Mouse (Mus musculus) frontal cortex, postnatal 14 days (tissue): ENCODE results near the gene A730049H05Rik.

Experiments used
- DNase-seq, 2 experiments: peaks; one replicate each; pipeline ENCODE4 v3.0.0; 2022; ENCODE audit warnings: low spot score in 2 of 2

The A730049H05Rik gene

DNA sequence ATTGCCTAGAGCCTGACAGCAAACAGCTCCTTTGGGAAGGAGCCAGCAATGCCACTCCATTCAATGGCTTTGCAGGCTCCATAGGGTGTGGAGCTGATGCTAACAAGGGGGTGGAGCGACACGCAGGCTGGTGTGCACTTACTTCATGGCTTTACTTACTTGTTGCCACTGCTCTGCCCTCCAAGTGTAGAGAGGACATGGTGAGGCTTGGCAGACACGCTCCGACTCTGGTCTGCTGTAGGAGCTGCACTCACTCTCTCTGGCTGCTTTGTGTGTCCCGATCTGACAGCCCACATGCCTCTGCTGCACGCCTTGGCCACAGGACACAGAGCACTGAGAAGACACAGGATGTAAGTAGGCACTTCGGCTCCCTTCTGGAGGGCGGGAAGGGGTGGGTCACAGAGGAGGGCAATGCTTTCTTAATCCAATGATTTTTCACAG lies at the start of gene A730049H05Rik:
TSS of gene A730049H05Rik (plus strand) at position 168 of the 441 bp plus-strand sequence.
- DNase-seq, result no peak

DNA sequence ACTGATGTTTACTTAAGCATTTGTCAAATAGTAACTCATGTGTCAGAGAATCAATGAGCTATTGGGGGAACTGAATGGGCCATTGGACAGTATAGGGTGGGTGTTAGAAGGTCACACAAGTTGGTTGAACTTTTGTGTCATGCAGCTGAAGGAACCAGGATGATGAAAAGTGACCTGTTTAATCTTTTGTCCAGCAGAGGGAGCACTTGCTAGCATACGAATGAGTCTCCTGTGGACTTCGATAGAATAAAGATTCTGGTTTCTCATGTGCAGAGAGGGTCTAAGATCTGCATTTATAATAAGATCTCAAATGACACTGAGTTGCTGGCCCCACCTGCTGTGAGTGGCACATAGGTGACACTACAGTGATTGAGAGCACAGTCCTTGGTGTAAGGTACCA lies 39.9 kb upstream of the A730049H05Rik start:
- no peak for DNase-seq

DNA sequence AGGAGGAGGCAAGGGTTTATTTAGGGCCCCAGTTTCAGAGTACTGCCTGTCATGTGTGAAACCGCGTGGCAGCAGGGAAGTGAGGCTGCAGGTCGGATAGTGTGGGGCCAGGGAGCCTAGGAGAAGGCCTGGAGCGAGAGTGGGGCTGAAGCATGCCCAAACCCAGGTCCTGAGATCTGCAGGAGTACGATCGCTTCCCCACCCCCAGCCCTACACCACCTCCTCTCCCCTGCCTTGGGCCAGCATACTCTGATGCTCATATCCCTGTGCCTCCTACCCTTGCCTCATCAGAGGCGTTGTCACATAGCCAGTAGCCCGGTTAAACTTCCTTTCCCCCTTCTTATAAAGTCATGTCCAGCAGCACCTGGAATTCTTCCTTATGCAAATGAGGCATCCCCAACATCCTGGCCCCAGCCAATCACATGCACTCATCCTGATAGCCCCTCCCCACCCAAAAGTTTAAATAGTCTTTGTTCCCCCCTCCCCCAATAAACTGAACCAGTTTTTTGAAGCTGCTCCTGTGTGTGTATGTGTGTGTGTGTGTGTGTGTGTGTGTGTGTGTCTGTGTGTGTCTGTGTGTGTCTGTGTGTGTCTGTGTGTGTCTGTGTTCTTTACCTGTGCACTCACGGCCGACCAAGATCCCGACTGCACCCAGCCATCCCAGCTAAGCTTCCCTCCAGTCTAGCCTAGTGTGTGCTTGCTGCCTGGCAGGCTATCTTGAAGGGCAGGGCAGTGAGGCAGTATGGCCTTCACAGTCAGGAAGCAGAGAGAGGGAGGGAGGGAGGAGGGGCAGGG lies 36.9 kb upstream of the A730049H05Rik start:
- DNase-seq, result no peak

DNA sequence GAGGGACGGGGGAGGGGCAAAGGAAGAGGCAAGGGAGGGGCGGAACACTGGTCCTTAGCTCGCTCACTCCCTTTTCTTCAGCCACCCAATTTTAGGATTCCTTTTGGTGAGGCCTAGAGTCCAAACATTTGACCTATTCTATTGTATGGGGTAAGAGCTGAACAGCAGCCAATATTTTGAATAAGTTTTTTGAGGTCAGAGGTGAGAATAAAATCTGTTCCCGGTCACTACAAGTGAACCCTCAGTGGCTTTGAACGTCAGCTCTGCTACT lies 36.4 kb upstream of the A730049H05Rik start:
- no peak for DNase-seq

DNA sequence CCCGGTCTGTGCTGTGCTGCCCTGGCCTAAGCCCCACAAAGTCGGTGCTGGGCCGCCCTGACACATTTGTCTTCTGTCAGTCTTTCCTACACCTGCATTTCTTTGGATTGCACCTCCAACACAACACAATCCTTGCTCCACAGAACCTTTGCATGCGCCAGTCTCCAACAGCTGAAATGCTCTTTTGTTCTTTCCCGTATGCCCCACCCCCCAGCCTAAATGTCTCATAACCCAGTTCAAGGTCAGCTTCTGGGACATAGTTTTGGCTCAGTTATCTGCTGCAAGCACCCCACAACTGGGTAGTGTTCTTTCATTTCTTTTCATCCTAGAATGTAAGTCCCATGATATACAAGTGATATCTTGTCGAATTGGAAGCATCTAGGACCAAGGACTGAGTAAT lies 34.8 kb upstream of the A730049H05Rik start:
- no peak for DNase-seq

DNA sequence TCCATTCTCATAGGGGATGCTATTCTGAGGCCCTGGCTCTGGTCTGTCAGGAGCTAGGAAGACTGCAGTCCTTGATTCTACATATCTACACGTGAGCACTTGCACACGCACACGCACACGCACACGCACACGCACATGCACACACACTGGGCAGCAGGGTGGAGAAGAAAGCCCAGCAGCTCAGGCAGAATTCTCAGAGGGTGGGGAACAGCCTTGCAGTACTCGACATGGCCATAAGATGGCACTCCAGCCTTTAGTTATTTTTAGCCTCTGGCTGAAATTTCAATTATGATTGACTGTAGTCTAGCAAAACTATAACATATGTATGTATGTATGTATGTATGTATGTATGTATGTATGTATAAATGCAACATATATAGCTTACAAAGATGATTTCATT lies 31.5 kb upstream of the A730049H05Rik start:
- peak; percentile 18 to 70 for DNase-seq

DNA sequence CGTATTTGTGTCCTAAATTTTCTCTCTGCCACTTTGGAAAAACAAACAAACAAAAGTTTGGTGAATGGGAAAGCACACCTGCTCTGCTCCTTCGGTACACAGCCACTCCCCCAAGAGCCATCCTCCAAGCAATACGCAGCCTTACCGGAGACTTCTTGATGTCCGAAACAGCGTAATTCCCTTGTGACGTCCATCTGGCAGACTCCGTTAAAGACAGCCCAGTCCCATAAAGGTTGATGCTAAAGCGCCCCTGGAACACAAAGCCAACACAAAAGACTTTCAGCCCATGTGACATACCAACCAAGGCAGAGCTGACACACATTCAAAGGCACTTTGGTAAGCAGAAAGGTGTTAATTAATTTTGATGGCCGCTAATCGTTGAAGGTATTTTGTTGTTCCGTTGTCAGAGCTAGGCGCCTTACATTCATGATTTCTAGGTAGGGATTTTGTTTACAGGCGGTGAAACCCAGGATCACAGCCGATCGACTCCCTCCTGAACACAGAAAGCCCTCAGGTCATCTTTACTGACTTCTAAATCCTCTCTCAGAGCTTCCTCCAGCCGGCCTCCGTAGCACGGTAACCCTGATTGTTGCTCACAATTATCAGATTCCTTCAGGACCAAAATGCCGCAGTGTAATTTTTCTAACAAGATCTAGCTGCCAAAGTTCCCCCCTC lies 29.4 kb upstream of the A730049H05Rik start:
- no peak for DNase-seq

DNA sequence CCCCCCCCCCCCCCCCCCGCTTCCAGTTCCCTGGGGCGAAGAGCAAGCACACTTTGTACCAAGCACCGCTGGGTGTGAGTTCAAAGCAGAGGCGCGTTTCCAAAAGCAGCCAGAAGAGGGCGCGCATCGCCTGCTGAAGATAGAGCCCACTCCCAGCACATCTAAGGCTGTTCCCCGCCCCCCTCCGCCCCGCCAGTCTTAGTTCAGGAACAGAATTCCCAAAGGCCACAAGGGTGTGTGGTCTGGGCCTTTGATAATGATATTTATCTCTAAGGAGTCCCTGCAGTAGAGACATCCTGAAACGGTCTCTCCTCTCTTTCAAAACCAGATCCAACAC lies 28.9 kb upstream of the A730049H05Rik start:
- peak; percentile 76 to 90 for DNase-seq

DNA sequence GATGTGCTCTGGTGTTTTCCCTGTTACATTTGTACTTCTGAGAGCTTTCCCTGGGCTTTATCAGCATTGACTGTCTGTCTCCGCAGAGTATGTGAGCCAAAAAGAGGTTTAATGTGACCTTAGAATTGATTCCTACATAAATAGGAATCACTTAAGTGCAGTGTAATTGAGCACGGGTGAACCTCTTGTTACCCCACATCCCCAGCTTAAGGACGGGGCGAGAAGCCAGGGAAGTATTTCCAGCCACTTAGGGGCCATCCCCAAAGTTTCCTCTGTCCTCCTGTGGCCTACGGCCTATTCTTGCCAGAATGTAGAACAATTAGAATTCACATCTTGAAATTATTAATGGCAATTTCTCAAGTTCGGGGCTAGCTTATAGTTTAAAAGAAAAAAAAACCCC lies 22.5 kb upstream of the A730049H05Rik start:
- no peak for DNase-seq

DNA sequence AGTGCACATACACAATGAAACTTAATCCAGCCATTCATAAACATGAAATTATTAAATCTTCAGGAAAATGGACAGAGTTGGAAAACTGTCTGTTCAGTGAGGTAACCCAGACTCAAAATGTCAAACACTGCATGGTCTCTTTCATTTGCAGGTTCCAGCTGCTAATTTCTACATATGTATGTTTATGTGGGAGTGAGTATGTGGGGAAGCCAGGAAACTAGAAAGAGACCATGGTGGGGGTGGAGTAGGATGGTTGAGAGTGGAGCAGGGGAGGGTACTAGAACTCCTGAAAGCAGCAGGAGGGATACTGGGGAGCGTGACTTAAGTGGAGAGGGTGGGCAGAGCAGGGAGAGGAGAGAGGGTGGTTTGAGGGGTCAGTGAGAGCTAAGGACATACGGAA lies 14.8 kb upstream of the A730049H05Rik start:
- no peak for DNase-seq

DNA sequence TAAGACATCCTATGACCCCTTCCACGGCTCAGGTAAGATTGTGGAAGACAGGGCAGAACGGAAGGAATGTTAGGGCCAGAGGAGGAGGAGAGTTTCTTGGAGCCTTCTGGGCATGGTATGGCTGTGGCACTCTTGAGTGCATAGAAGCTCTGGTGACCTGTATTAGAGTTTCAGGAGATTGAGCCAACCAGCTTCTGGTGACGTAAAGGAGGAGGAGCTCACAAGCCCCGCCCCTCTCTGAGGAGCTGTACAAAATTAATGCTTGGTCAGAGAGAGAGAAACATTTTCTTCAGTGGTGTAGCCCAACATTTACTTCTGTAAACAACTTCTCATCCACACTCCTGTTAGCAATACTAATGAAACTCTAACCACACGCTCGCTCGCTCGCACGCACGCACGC lies 13.9 kb upstream of the A730049H05Rik start:
- no peak for DNase-seq

DNA sequence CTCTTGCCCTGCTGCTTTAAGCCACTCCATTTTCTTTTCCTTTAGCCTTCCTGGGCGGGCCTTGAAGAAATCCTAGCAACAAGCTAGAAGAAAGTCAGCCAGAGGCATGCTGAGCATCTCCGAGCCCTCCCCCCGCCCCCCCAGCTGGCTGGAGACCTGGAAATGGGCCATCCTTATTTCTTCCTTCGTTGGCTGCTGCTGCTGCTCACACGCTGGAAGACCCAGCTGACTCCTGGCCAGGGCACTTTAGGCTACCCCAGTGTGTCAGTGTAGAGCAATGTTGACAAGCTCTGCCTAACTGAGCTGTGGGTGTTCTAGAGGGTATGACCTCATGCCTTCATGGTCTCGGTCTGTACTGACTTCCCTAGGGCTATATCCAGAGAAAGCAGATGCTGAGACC lies 13.1 kb upstream of the A730049H05Rik start:
- DNase-seq, result no peak

DNA sequence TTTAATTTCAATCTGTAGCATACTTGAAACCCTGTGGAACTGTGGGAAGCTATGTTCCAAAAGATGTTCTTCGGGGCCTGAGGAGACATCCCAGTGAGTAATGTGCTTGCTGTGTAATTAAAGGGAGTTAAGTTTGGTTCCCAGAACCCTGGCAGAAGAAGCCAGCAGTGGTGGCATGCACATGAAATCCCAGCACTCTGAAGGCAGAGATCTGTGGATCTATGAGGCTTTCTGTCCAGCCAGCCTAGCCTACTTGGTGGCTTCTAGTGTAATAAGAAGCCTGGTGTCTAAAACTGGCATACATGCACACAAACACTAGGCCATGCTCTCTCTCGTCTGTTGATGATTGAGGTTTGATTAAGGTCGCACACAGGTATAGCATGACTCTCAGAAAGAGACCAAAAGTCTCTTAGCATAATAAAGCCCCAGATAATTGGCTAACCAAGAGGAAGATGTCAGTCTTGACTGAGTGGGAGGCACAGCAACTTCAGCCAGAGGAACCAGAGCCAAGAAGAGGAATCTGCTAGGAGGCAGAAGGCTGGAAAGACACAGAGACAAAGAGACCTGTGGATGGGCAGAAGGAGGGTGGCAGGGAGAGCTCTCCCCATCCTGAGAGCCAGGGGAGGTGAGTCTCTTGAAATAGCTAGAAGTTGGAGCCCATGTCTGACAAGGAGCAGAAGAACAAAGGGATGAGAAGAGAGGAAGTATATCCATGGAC lies 11.9 kb upstream of the A730049H05Rik start:
- DNase-seq, result no peak

DNA sequence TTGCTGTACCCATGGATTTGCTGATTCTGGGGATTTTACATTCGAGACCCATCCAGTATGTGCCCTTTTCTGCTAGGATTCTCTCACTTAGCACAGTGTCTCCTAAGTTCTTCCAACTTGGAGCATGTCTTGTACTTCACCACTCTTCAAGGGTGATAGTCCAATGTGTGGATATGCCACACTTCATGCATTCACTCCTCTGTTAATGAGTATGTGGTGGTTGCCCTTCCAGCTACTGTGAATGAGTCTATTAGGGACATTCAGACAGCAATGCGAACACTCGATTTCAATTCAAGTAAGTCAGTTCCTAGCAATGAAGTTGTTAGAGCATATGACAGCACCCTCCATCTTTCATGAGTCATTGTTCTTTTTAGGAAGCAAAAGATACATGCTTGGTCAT lies 6.5 kb upstream of the A730049H05Rik start:
- DNase-seq, result no peak

DNA sequence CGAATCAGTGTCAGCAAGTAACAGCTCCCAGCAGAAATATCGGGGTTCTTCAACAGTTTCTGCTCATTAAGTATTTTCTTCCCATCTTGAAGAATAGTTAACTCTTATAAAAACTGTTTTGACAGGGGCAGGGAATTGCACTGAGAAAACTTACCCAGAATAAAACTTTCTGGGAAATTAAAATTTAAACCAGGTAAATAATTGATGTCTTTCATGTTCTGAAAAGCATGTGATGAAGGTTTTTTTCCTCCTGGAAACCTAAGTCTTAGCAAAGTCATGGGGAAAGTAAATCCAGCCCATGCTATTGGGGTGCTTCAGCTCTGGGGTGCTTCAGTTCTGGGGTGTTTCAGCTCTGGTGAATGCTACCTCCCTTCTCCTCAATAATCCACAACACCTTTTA lies 5.7 kb upstream of the A730049H05Rik start:
- no peak for DNase-seq

DNA sequence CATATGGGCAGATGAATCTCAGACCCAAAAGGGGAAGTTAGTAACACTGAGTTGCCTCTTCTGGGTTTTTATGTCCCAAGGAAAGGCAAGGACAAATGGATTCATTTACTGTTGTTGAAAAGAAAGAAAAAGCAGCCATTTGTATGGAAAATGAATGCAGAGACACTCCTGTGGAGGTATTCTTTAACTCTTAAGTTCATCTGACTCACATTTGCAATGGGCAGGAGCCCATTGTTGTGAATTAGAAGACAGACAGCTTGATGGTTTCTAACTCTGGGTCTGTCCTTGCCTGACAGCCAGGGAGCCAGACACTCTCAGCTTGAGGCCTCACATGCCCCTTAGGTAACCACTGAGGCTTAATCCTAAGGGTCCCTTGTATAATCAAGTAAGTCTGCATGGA lies 4.7 kb upstream of the A730049H05Rik start:
- DNase-seq, result no peak

DNA sequence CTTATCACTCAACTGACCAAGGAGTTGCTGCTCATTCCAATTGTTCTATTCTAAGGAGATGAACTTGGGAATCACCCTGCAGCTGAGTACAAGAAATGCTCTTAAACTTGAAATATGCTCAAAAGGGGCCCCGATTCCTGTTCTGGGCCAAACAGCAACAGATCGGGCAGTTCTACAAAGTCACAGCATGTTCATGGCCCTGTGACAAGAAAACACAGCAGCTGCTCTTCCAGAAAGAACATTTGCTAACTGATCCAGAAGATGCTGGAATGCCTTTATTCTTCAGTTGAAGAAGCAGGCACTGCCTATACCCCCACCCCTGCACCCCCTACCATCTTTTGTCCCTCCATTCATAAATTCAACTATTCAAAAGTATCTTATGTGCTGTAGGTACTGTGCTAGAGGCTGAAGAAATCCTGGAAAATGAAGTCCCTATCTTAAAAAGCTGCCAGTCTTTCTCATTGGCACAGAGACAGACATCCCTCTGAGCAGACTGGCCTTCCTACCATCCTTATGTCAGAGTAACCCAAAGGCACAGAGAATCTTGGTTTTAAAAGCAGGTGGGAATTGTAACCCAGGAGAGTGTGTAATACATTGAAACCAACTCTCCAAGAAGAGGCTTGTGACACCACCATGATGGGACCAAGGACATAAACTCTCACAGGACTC lies 3.4 kb upstream of the A730049H05Rik start:
- no peak for DNase-seq

DNA sequence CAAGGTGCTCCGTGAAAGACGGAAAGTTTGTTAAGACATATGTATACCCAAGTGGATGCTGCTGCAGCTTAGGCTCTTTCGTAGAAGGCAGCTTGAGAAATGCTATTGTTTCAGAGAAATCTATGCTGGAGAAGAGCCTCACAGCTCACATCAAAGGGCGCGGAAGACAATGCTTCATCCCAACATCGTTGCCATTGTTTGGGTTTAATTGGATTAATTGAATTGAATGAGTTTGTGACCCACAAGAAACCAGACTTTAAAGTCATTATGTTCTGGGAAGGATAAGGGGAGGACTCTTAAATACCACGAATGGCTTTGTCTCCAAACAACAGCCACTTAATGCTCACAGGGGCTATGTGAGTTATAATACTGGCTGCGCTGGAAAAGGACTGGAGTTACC lies 1.4 kb downstream of the A730049H05Rik start:
- DNase-seq, result no peak

DNA sequence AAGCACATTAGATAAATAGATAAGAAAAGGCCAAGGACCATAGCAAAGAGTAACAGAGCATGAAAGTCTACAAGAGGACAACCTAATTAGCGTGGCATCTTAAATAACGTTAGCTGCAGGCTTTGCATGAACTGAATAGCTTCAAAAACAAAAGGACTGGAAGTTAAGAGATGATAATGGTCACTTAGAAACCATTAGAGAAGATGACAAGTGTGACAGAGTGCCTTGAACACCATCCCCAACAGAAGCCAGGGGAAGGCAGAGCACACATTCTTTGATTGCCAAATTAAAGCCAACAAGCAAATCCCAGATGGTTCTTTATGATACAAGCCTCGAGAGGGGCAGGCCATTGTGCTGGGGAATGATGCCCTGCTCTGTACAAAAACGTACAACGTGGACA lies 5.3 kb downstream of the A730049H05Rik start:
- no peak for DNase-seq

DNA sequence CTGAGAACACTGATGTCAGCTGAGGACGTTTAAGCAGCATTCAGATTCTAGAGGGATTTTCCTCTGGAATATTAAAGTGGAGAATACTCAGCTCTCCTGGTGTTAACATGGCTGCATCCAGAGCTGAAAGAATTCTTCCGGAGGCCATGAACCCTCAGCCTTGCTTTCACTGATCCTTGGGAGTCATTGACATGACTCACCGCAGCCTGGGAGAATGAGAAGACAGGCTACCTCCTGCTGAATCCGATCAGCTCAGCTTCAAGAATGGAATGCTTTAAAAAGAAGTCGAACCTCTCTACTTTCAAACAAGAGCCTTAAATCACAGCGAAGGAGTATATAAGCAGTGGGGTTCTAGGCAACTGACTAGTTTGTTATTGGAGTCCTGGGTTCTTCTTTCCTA lies 5.7 kb downstream of the A730049H05Rik start:
- no peak for DNase-seq

DNA sequence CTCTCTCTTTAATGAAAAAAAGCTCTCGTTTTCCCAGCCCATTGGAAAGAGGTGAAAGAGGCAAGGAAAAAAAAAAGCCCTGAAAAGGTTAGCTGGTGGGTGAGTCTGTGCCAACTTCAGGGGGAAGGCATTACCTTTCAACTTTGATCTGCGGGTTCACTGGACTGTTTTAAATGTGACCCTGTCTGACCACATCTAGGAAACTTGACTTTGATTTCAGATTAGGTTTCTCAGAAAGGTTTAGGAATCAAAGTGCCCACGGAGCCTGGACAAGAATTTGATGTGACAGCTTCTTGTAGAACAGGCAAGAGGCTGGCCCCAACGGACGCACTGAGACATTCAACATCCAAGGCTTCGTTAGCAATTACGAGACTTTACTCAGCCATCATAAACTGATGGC lies 7.7 kb downstream of the A730049H05Rik start:
- no peak for DNase-seq

DNA sequence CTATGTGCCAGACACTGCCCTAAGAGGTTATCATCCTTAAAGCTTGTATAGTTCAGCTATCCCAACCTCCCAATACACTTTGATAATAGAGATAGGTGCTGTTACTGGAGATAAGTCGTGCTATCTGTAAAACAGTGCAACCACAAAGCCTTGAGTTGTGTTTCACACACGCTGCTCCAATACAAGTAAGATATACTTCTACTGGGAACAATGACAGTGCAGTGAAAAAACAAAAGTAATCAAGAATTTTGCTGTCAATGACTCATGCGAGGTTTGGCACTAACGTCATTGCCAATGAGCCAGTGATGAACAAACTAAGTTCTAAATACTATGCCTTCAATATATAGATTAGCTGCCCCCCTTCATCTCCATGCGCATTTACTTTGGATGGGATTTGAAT lies 10.3 kb downstream of the A730049H05Rik start:
- DNase-seq, result no peak

DNA sequence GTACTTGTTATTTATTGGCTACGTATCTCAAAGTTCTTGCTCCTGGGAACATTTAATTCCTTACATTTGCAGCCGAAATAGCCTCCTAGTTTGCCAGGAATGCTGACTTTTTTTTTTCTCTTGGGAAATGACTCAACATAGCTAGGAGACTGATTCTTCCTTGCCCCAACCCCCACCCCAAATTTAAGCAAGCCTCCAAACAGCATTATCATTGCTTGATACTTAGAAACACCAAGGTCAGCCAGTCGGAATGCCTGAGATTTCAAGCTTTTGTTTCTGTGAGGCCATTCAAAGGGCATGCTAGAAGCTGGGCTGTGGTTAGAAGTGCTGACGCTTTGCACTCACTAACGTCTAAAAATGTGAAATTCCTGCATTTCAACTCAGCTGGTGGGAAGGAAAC lies 11.1 kb downstream of the A730049H05Rik start:
- DNase-seq, result no peak
